Mouse (Mus musculus) lung, postnatal 10 days (tissue): Measurements from ENCODE around the gene Myo1e.

ENCODE experiments used
- DNase-seq: peaks from one replicate; pipeline ENCODE4 v3.0.0; 2021

The Myo1e gene

DNA sequence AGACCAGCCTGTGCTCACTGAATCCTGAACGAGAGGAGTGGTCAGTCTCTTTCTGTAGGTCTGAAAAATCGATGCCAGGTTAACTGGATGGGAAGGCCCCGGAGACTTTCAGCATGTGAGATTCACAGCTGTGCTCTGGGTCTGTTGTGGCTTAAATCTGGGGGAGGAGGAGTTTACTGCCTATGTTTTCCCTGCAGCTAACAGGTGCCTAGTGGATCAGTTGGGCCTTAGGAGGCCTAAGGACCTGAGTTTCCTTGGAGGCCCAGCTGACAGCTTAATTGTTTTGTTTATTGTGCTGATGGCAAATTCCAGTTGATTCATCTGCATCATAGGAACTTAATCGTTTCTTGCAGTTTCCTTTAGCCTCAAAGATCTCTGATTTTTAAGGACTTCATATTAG, 16.0 kb downstream of the Myo1e start:
- no peak for DNase-seq

DNA sequence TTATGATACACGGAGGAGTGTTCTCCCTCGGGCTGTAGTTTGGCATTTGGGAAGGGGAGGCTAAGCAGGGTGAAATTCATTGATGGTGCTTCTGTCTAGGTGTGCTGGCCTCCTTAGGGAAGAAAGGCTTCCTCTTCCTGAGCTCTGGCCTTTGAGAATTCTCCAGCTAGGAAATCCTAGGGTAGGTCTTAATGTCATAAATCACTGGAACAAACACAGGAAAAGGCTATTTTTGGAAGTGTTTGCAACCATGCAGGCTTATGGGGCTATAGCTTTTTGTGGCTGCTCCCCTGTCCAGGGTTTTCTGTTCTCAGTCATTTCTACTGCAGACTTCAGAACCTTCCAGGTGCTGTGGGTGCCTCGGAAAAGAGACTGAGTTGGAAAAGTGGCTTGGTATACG, 16.9 kb downstream of the Myo1e start:
- no peak for DNase-seq

DNA sequence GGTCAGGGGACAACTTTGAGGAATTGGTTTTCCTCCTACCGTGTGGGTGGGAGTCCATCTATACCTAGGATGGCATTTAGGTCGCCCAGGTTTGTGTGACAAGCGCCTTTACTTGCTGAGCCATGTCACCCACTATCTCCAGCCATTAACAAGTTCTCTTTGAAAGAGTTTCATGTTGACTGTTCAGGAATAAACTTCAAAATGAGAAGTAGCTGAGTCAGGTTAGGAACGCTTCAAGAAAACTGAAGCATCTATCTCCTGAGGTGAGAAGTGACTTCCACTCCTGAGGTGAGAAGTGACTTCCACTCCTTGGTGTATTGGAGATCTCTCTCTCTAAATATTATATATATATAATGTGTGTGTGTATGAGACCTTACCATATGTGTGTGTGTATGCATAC, 19.2 kb downstream of the Myo1e start:
- no peak for DNase-seq

DNA sequence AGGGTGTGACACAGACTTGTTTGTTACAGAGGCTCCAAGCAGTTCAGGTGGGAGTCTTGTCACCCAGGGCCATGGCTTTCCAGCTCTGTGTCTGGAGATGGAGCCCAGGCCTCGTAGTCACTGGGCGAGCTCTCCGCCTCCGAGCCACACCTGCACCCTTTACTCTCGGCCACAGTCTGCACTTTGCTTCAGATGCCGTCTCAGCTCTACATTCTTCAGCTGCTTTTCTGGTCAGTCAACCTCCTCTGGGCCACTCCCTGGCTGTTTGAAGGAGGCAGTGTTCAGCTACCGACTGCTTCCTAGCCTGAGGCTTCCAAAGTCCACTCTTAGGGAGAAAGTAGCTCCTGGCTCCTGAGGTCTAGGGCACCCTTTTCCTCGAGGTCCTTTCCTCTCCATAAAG, 22.7 kb downstream of the Myo1e start:
- peak; percentile 52 for DNase-seq

DNA sequence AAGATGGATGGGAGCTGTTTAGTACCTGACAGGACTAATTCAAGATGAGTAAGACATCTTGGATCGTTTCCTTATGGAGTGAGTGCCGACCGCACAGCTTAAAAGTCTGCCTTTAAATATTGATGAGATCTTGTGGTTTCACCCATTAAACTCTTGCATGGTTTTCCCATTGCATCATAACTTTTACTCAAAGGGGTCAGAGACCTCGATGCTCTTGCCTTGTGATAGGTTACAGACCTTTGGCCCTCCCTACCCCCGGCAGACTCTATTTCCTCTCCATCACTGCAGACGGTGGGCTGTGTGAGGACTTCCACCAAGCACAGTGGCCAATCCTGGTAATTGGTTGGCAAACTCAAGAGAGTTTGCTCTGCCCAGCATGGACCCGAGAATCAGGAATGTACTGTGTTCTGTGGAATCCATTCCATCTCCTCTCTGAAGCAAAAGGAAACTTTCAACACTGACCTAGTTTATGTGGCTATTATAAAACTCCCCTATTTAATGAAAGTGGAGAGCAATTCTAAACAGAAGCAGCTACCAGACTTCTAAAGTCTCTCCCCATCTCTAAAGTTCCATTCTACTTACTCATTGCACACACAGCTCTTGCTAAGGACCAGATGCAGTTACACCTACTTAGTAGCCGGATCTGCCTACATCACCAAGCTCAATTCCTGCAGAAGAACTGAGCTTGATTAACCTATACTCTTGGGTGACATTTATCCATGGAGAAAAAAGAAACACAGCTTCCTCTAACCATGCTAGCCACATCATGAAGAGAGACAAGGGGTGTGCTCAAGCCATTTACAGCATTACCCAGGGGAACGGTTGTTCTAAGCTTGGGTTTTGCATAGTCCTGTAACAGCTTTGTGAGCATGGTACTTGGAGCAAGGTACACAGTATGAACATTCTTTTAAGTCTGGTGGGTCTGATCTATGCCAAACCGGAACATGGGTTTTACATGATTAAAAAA, 25.2 kb downstream of the Myo1e start:
- no peak for DNase-seq

DNA sequence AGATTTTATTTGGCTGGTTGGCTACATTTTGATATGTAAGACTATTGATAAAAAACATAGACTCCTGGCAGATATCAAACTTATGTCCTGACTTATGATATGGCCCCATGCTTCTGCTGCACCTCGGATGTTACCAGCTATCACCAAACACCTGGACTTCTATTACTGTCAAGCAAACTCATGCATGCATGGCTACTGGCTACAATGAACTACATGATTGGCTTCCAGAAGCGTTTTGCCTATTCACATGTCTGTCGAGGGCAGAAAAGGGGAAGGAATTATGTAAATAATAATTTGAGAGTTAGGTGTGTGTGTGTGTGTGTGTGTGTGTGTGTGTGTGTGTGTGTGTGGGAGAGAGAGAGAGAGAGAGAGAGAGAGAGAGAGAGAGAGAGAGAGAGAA, 30.0 kb downstream of the Myo1e start:
- no peak for DNase-seq

DNA sequence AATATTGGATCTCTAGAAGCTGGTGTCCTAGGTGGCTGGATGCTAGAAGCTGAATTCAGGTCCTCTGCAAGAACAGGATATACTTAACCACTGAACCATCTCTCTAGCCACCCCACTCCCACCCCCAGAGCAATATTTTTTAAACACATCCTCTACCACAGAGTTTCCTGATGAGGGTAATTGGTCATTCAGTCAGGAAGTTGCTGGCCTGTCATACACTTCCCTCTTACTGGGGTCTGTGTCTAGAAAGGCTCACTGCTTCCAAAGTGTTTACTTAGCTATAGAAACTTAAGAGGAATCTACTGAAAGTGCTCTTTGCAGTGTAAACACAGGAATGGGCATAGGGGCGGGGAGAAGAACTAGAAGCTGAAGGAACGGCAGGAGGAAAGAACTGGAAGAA, 30.4 kb downstream of the Myo1e start:
- DNase-seq, result peak; percentile 39

DNA sequence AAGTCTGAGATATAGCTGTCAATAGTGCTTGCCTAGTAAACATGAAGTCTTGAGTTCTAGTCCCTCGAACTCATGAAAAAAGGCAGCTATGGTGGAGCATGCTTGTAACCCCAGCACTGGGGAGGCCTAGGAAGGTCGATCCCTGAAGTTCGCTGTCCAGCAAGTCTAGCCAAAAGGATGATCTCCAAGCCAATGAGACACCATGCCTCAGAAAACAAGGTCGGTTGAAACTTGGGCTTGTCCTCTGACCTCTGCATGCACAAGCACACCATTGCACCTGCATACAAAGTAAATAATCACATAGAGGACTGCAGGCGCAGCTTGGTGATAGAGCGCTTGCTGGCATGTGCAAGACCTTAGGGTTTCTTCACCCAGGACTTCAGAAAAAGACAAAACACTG, 31.2 kb downstream of the Myo1e start:
- DNase-seq, result no peak

DNA sequence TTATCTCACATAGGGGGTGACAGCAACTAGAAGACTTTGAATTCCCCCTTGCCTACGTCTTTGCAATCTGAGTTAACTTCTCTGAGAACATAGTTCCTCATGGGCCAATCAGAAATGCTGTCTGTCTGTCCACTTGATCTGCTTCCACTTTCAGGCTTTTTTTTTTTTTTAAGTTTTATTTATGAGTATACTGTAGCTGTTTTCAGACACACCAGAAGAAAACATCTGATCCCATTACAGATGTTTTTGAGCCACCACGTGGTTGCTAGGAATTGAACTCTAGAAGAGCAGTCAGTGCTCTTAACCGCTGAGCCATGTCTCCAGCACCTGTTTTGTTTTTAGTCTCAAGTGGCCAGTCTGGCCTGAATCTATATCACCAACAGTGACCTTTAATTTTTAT, 32.1 kb downstream of the Myo1e start:
- no peak for DNase-seq

DNA sequence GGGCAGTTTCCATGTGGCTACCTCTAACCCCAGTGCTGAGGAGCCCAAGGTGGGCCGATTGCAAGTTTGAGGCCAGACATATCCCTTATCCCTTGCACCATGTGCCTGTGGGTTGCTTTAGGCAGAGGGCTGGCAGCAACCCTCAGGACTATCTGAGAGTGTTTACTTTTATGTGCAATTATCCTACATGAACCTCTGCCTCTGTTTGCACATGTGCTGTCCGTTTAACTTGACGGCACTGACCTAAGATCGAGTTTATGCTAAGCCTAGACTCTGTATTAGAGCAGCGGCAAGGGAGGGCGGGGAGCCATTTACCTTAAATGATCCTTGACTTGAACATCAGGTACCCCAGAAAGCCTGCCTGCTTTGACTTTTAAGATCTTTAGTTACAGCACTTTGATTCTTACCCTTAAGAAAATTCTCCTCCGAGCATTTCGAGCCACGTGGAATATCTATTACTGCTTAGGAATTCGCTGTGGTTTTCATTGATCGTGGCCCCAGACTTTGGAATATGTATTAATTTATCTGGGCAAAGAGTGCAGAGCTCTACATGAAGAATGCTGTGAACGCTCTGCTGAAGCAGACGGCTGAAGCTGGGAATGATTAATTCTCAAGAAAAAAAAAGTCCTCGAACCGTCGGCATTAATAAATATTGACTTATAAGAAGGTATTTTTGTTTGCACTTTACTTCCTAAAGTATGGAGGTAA, 33.7 kb downstream of the Myo1e start:
- no peak for DNase-seq

DNA sequence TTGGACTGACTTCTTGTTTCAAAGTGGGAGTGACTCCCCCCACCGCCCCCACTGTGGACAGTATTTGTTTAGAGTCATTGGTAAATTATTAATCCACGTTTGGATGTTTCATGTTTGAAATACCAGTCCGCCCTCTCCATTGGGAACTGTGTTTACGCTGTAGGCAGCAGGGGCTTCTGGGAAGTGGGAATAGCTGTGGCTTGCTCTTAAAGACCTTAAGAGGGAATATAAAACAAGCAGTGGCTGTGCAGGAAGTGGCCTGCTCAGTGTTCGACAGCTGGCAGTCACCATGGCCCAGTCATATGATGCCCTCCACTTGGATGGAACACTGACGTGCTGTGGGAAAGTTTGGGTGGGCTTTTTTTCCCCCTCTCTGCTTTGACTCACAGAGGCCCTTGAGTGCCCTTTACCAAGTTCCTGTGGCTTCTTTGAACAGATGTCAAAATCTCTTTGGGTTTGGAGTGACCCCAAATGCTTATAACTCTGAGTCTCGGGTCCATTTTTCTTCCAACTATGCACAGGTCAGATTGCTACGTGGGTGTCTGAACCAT, 34.3 kb downstream of the Myo1e start:
- DNase-seq, result peak; percentile 60

DNA sequence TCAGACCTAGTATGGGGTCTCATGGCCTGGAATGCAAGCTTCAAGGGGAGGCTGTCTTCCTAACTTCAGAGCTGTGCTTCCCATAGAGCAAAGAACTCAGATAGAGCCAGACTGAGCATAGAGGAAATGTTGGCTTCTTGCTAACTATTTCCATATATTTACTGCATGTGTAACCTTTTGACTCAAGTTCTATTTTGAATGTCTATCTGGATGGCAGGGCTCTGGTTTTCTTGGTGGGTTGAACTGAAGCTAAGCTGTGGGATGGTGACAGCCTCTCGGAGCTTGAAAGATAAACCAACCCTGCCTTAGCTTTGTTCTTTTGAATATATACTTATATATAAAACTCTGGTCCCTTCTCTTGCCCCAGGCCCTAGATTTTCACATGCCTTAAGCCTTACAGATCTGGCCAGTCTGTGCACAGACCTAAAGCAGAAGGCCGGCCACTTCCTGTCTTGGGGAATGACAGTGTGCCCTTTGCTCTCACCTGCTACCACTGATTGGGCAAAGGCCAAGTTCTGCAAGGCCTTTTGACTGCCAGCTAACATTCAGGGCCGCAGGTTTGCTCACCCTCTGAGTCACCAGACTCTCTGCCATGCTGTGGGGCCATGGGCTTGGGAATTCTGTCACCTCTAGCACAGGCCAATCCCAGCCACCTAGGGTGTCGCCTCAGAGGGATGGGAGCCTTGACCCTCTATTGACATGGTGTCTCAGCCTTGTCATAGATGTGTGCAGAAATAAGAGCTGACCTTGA, 35.1 kb downstream of the Myo1e start:
- DNase-seq, result peak; percentile 18

DNA sequence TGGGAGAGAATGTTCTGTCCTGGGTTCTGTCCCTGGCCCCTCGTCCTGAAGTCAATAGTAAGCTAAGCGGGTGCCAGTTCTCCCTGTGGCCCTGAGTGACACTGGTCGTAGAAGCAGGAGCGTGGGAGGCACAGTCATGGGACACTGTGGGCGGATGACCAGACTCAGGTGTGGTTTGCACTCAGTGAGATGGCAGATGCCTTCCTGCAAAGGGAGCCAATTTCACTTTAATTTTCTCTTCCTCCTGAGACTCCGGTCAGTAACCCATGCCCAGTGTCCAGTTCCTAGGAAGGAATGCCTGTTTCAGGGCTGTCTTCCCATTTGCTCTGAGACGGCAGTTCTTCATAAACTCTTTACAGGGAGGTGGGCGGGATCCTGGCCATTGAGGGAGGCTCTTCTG, 36.1 kb downstream of the Myo1e start:
- DNase-seq, result peak; percentile 17

DNA sequence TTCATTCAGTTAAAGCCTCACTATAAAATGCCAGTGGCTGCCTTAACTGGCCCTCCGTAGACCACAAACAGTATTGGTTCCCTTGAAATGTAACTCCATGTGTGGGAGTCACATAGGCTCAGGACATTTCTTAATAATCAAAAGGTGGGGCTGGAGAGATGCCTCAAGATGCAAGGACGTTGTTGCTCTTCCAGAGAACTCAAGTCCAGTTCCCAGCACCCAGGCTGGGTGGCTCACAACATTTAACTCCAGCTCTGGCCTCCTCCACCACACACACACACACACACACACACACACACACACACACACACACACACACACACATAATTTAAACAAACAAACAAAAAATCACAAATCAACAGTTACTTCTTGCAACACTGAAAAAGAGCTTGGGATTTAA, 36.6 kb downstream of the Myo1e start:
- DNase-seq, result no peak

DNA sequence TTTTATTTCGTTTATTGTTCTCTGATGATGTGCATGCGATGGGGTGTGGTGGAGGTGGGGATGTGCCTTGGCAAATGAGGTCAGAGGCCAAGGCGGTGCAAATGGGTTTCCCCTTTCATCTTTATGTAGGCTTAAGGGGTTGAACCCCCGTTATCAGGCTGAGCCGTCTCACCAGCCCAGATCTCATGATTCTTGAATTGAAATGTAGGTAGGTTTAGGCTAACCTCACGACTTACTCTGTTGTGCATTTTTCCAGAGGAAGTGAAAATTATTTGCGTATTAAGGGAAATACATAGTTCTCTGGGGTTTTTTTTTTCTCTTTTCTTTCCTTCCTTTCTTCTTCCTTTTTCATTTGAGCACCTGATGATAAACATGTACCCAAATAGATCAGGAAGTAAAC, 37.0 kb downstream of the Myo1e start:
- no peak for DNase-seq

DNA sequence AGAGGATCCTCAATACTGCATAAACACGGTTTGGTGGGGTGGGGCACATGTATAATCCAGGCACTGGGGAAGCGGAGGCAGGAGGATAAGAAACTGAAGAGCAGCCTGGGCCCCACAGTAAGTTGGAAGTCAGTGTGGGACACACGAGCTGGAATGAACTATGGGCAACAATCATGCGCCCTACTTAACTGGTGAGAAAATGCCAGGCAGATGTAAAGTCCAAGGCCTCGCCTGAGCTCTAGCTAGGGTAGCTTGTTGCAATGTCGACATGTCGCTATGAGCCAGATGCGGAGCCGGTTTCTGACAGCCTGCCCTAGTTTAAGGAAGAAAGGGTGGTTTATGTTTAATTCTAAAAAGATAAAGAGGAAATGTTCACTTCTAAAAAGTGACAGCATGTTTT, 37.9 kb downstream of the Myo1e start:
- no peak for DNase-seq

DNA sequence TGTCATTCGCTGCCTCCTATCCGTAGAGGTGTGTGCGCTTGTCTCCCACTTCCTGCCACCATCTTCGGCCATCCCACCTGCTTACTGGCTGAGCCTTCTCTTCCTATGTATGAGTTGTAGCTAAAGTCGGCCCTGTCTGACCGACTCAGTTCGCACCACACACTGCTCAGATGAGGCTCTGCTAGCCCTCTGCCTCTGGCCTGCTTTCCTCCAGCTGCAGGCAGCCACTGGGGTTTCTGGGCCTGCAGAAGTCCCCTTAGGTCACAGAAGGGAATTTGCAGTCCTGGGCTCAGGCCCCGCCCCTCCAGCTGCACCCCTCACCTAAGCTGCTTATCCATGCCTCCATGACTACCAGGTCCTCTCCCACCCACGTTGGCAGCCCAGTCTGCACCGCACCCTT, 39.3 kb downstream of the Myo1e start:
- DNase-seq, result no peak

DNA sequence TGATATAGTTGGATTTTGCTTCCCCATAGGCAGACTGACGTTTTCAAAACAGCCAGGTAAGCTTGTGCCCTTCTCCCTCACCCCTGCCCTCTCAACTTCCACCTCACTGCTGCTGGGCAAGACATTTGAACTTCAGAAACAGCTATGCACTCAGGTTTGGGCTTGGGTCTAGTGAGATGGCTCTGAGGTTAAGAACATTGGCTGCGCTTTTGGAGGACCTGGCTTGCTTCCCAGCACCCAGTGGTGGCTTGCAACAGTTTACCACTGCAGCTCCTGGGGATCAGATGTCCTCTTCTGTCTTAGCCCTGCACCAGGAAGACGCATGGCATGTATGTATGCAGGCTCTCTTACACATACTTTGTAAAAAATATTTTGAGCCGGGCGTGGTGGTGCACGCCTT, 40.9 kb downstream of the Myo1e start:
- no peak for DNase-seq

DNA sequence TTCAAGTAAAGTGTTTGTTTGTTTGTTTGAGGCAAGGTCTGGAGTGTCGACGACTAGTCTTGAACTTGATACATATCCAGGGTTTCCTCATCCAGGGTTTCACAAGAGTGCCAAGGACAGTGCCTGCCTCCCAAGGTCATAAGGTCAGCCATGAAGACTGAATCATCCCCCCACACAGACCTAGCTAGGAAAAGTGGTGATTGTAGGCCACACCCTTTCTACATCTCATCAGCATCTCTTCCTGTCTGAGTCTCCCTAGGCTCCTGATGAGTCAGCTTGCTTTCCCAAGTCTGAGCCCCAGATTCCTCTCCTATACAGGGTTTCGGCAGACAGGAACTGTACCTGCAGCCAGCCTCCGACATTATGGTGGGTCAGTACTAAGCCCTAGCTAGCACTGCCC, 41.7 kb downstream of the Myo1e start:
- no peak for DNase-seq

DNA sequence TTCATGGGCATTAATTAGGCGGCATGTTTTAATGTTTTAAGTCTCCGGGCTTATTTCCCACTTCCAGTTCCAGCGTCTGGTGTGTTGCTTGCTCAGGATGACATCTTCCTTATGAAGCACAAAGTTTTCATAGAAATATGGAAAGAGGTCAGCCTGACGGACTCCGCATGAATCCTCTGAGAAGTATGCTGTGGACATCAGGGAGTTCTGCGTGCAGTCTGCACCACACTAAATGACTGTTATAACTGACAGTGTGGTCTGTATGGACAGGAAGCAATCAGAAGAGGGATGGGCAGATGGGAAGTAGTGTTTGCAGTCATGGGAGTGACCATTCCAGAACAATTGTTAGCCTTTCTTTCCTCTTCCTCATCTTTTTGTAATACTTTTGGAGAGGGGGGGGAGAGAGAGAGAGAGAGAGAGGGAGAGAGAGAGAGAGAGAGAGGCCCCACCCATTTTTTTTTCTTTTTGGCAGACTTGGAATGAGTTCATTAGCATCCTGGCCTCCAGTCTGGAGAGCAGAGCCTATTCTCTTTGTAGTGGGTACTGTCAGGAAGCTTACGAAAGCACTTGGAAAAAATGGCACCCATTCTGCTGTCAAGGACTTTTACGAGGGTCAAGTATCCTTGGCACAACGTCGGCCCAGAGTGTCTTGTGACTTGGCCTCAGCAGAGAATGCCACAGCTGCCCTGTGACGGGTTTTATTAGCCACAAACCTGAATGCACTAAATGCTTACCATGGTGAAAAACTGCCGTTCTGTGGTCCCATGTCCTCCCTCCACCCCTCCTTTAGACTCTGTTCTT, 42.9 kb downstream of the Myo1e start:
- DNase-seq, result peak; percentile 72

DNA sequence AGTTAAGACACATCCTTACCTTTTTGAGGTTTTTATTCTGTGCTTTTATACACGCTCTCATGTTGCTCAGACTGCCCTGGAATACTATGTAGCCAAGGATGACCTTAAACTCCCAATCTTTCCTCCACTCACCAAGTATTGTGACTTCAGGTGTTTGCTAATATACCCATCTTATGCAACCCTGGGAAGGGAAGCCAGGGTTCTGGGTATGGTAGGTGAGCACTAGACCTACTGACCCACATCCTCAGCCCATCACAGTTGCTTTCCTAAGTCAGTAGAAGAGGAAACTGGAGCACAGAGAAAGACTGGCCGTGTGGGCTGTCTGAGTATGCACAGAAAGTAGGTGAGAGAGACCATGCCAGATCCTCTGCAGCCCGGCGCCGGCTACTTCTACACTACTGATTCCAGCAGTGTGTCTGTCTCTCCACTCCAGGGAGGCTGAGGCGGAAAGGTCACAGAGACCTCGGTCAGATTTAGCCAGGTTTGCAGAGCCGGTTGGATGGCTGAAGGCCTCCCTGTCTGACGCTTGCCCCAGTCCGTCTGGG, 44.4 kb downstream of the Myo1e start:
- DNase-seq, result no peak

DNA sequence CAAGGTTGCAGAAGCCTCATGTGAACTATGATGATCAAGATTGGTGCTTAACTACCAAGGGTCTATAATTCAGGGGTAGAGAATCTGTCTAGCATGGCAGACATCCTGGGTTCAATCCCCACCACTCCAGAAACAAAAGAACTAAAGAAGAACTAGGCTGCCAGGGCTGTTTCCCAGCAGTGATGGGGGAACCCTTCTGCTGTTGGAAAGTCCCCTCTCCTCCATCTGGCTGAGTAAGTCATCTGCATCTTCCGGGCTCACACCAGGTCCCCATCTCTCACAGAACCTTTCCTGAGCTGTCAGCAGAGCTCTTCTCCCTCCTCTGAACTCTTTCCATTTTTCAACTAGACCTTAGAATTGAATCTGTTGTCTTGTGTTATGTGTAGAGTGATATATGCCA, 45.9 kb downstream of the Myo1e start:
- DNase-seq, result no peak
